Mouse (Mus musculus): ENCODE results near the gene Ttll5. TPM values are rescaled to one million over a fixed set of nuclear protein-coding genes. Genes with fewer than 3 reads are reported as not detected.

Ttll5 gene
- polyA plus RNA-seq, 1 experiment from 2014 or later = 15.5 TPM

GRCm38 (mm10) chr12:86077736-86078135 lies 253.3 kb downstream of the Ttll5 start:
- Histone ChIP-seq H3K4me1 (ENCODE audit: control insufficient read depth, insufficient read depth, low read length) (peaks cover 16% of the 10 kb centered on the region), H3K4me3 (ENCODE audit: low read depth, low read length) (peak overlapping the region; percentile 48), H3K36me3 (ENCODE audit: control insufficient read depth, insufficient read depth, low read length) (no peaks in the 10 kb centered on the region), H3K9me3 (replicated peaks; ENCODE audit: control insufficient read depth, low read length) (no peaks in the 10 kb centered on the region), H3K27ac (ENCODE audit: low read depth, low read length) (peak overlapping the region; percentile 58; the same call in 1 of the 2 replicates), H3K27me3 (replicated peaks; ENCODE audit: control insufficient read depth, insufficient read depth, low read length) (no peaks in the 10 kb centered on the region), H3K9ac (ENCODE audit: low read length) (peak overlapping the region; percentile 70; the same call in 1 of the 2 replicates), H3K4me2 (ENCODE audit: low read length) (peak overlapping the region; percentile 93)
- DNase-seq (ENCODE audit: low spot score) (no peak), ATAC-seq (no peak)
- 24% methylated on average over 11 of the region's 11 CpGs for WGBS

GRCm38 (mm10) chr12:86078176-86078552 lies 253.7 kb downstream of the Ttll5 start:
- 16% methylated on average over 9 of the region's 9 CpGs for WGBS
- peak overlapping the region; percentile 58; the same call in 1 of the 2 replicates for H3K27ac ChIP-seq (ENCODE audit: low read depth, low read length)
- no peaks in the 10 kb centered on the region for H3K27me3 ChIP-seq (replicated peaks; ENCODE audit: control insufficient read depth, insufficient read depth, low read length)
- DNase-seq (ENCODE audit: low spot score) = no peak
- peak overlapping the region; percentile 48 for H3K4me3 ChIP-seq (ENCODE audit: low read depth, low read length)
- ATAC-seq = no peak
- H3K9ac ChIP-seq (ENCODE audit: low read length) = peak overlapping the region; percentile 70
- peaks cover 20% of the 10 kb centered on the region for H3K4me1 ChIP-seq (ENCODE audit: control insufficient read depth, insufficient read depth, low read length)
- no peaks in the 10 kb centered on the region for H3K9me3 ChIP-seq (replicated peaks; ENCODE audit: control insufficient read depth, low read length)
- H3K36me3 ChIP-seq (ENCODE audit: control insufficient read depth, insufficient read depth, low read length) = no peaks in the 10 kb centered on the region
- H3K4me2 ChIP-seq (ENCODE audit: low read length) = peak overlapping the region; percentile 93

GRCm38 (mm10) chr12:86078553-86079201 lies 254.2 kb downstream of the Ttll5 start, which contains the start of gene Tgfb3:
Gene Tgfb3 (minus strand): TSS chr12:86079041.
- peak; percentile 77 for DNase-seq (ENCODE audit: low spot score)
- Histone ChIP-seq H3K9me3 (replicated peaks; ENCODE audit: control insufficient read depth, low read length) (no peaks in the 10 kb centered on the region), H3K27ac (ENCODE audit: low read depth, low read length) (peak within 1 kb of the TSS; percentile 58), H3K36me3 (ENCODE audit: control insufficient read depth, insufficient read depth, low read length) (no peaks in the 10 kb centered on the region), H3K4me1 (ENCODE audit: control insufficient read depth, insufficient read depth, low read length) (peaks cover 22% of the 10 kb centered on the region), H3K4me2 (ENCODE audit: low read length) (peak within 1 kb of the TSS; percentile 93), H3K4me3 (ENCODE audit: low read depth, low read length) (peak within 1 kb of the TSS; percentile 48), H3K9ac (ENCODE audit: low read length) (peak within 1 kb of the TSS; percentile 70), H3K27me3 (replicated peaks; ENCODE audit: control insufficient read depth, insufficient read depth, low read length) (no peaks in the 10 kb centered on the region)
- peak; percentile 61 for ATAC-seq
- under 1% methylated on average over 25 of the region's 25 CpGs for WGBS

GRCm38 (mm10) chr12:86079202-86079667 lies 254.8 kb downstream of the Ttll5 start:
- peak; percentile 78 for ATAC-seq
- WGBS = under 1% methylated on average over 31 of the region's 31 CpGs

GRCm38 (mm10) chr12:86082481-86083012 lies 258.1 kb downstream of the Ttll5 start, which contains the start of gene Ift43:
Gene Ift43 (plus strand): TSS chr12:86082541.
- H3K4me2 ChIP-seq (ENCODE audit: low read length) = peak within 1 kb of the TSS; percentile 85
- H3K36me3 ChIP-seq (ENCODE audit: control insufficient read depth, insufficient read depth, low read length) = peaks cover 14% of the 10 kb centered on the region; the same call in 1 of the 2 replicates
- no peak within 1 kb of the TSS for H3K27ac ChIP-seq (ENCODE audit: low read depth, low read length)
- H3K9me3 ChIP-seq (replicated peaks; ENCODE audit: control insufficient read depth, low read length) = no peaks in the 10 kb centered on the region
- WGBS = 1% methylated on average over 35 of the region's 35 CpGs
- ATAC-seq = peak; percentile 72
- H3K9ac ChIP-seq (ENCODE audit: low read length) = peak within 1 kb of the TSS; percentile 69
- H3K4me1 ChIP-seq (ENCODE audit: control insufficient read depth, insufficient read depth, low read length) = peaks cover 12% of the 10 kb centered on the region
- peak; percentile 91 for DNase-seq (ENCODE audit: low spot score)
- peak within 1 kb of the TSS; percentile 70 for H3K4me3 ChIP-seq (ENCODE audit: low read depth, low read length)
- H3K27me3 ChIP-seq (replicated peaks; ENCODE audit: control insufficient read depth, insufficient read depth, low read length) = no peaks in the 10 kb centered on the region

More at GRCm38 (mm10) chr12:86079202-86079667, 254.8 kb downstream of the Ttll5 start:
- Histone ChIP-seq H3K4me2 (ENCODE audit: low read length) (peak overlapping the region; percentile 93), H3K27ac (ENCODE audit: low read depth, low read length) (peak overlapping the region; percentile 55), H3K27me3 (replicated peaks; ENCODE audit: control insufficient read depth, insufficient read depth, low read length) (no peaks in the 10 kb centered on the region), H3K4me1 (ENCODE audit: control insufficient read depth, insufficient read depth, low read length) (peaks cover 22% of the 10 kb centered on the region), H3K9me3 (replicated peaks; ENCODE audit: control insufficient read depth, low read length) (no peaks in the 10 kb centered on the region), H3K9ac (ENCODE audit: low read length) (peak overlapping the region; percentile 70), H3K4me3 (ENCODE audit: low read depth, low read length) (peak overlapping the region; percentile 48), H3K36me3 (ENCODE audit: control insufficient read depth, insufficient read depth, low read length) (no peaks in the 10 kb centered on the region)
- DNase-seq (ENCODE audit: low spot score) = peak; percentile 91

GRCm38 (mm10) chr12:86085873-86086272 lies 261.4 kb downstream of the Ttll5 start:
- H3K4me3 ChIP-seq (ENCODE audit: low read depth, low read length) = no peak overlapping the region
- H3K9ac ChIP-seq (ENCODE audit: low read length) = no peak overlapping the region
- ATAC-seq = no peak
- H3K9me3 ChIP-seq (replicated peaks; ENCODE audit: control insufficient read depth, low read length) = no peaks in the 10 kb centered on the region
- no peak overlapping the region for H3K4me2 ChIP-seq (ENCODE audit: low read length)
- no peak overlapping the region for H3K27ac ChIP-seq (ENCODE audit: low read depth, low read length)
- peaks cover 6% of the 10 kb centered on the region for H3K4me1 ChIP-seq (ENCODE audit: control insufficient read depth, insufficient read depth, low read length)
- no peak for DNase-seq (ENCODE audit: low spot score)
- 88% methylated on average over 7 of the region's 7 CpGs for WGBS
- peaks cover 23% of the 10 kb centered on the region; the same call in 1 of the 2 replicates for H3K36me3 ChIP-seq (ENCODE audit: control insufficient read depth, insufficient read depth, low read length)
- no peaks in the 10 kb centered on the region for H3K27me3 ChIP-seq (replicated peaks; ENCODE audit: control insufficient read depth, insufficient read depth, low read length)

- Histone ChIP-seq H3K9me3 (replicated peaks; ENCODE audit: control insufficient read depth, low read length) (no peaks in the 10 kb centered on the region), H3K27ac (ENCODE audit: low read depth, low read length) (no peak overlapping the region), H3K36me3 (ENCODE audit: control insufficient read depth, insufficient read depth, low read length) (peaks cover 23% of the 10 kb centered on the region; the same call in 1 of the 2 replicates), H3K4me1 (ENCODE audit: control insufficient read depth, insufficient read depth, low read length) (peaks cover 6% of the 10 kb centered on the region), H3K4me3 (ENCODE audit: low read depth, low read length) (no peak overlapping the region), H3K4me2 (ENCODE audit: low read length) (no peak overlapping the region), H3K27me3 (replicated peaks; ENCODE audit: control insufficient read depth, insufficient read depth, low read length) (no peaks in the 10 kb centered on the region), H3K9ac (ENCODE audit: low read length) (no peak overlapping the region)
- DNase-seq (ENCODE audit: low spot score) (no peak), ATAC-seq (no peak)
- WGBS = 58% methylated on average over 8 of the region's 8 CpGs
Observed at GRCm38 (mm10) chr12:86086550-86086949, 262.1 kb downstream of the Ttll5 start.

GRCm38 (mm10) chr12:86088042-86088441 lies 263.6 kb downstream of the Ttll5 start:
- Histone ChIP-seq H3K36me3 (ENCODE audit: control insufficient read depth, insufficient read depth, low read length) (peaks cover 23% of the 10 kb centered on the region; the same call in 1 of the 2 replicates), H3K9ac (ENCODE audit: low read length) (no peak overlapping the region), H3K9me3 (replicated peaks; ENCODE audit: control insufficient read depth, low read length) (no peaks in the 10 kb centered on the region), H3K4me2 (ENCODE audit: low read length) (no peak overlapping the region), H3K4me1 (ENCODE audit: control insufficient read depth, insufficient read depth, low read length) (peaks cover 3% of the 10 kb centered on the region), H3K4me3 (ENCODE audit: low read depth, low read length) (no peak overlapping the region), H3K27me3 (replicated peaks; ENCODE audit: control insufficient read depth, insufficient read depth, low read length) (no peaks in the 10 kb centered on the region), H3K27ac (ENCODE audit: low read depth, low read length) (no peak overlapping the region)
- WGBS = 81% methylated on average over 7 of the region's 7 CpGs
- DNase-seq (ENCODE audit: low spot score) (no peak), ATAC-seq (no peak)

- H3K4me3 ChIP-seq (ENCODE audit: low read depth, low read length) = no peak overlapping the region
- H3K36me3 ChIP-seq (ENCODE audit: control insufficient read depth, insufficient read depth, low read length) = peaks cover 15% of the 10 kb centered on the region; the same call in 1 of the 2 replicates
- ATAC-seq (no peak), DNase-seq (ENCODE audit: low spot score) (no peak)
- no peak overlapping the region for H3K9ac ChIP-seq (ENCODE audit: low read length)
- H3K27me3 ChIP-seq (replicated peaks; ENCODE audit: control insufficient read depth, insufficient read depth, low read length) = no peaks in the 10 kb centered on the region
- H3K9me3 ChIP-seq (replicated peaks; ENCODE audit: control insufficient read depth, low read length) = no peaks in the 10 kb centered on the region
- no peaks in the 10 kb centered on the region for H3K4me1 ChIP-seq (ENCODE audit: control insufficient read depth, insufficient read depth, low read length)
- no peak overlapping the region for H3K4me2 ChIP-seq (ENCODE audit: low read length)
- no peak overlapping the region for H3K27ac ChIP-seq (ENCODE audit: low read depth, low read length)
- WGBS = 66% methylated on average over 4 of the region's 4 CpGs
Observed at GRCm38 (mm10) chr12:86090764-86091163, 266.3 kb downstream of the Ttll5 start.
